Mouse (Mus musculus) forebrain, embryonic 16.5 days (tissue): ENCODE measurements around the gene Olfr283. TPM values are rescaled to one million over a fixed set of nuclear protein-coding genes. Genes with fewer than 3 reads are reported as not detected.
"Not testable (repeated sequence)": the region's sequence is repeated elsewhere in the genome, so short reads cannot be mapped to it uniquely, and the experiment has no call there.

Source experiments
- ATAC-seq: fragments of 200-750 bp; cut with Nextera tagmentation; 2 replicates; pipeline ENCODE4 v1.8.0; 2017; ENCODE audit warnings: mild to moderate bottlenecking, moderate library complexity
- H3K27ac ChIP-seq: fragments of 300-500 bp; sonication (generic); 2 replicates; pipeline ENCODE4 v1.5.1; 2014; ENCODE audit warnings: low read length, control low read depth
- H3K27me3 ChIP-seq: fragments of 300-500 bp; sonication (generic); replicated peaks from 2 replicates; pipeline ENCODE4 v1.6.1; 2014; ENCODE audit warnings: low read length; ENCODE audit not compliant: control insufficient read depth, insufficient read depth
- H3K36me3 ChIP-seq: fragments of 300-500 bp; sonication (generic); 2 replicates; pipeline ENCODE4 v1.6.1; 2014; ENCODE audit not compliant: control insufficient read depth, insufficient read depth
- H3K4me1 ChIP-seq: fragments of 300-500 bp; sonication (generic); replicated peaks from 2 replicates; pipeline ENCODE4 v1.6.1; 2014; ENCODE audit warnings: low read length; ENCODE audit not compliant: control insufficient read depth, insufficient read depth
- H3K4me2 ChIP-seq: fragments of 300-500 bp; sonication (generic); 2 replicates; pipeline ENCODE4 v1.6.1; 2014; ENCODE audit warnings: mild to moderate bottlenecking, low read length, control low read depth
- H3K4me3 ChIP-seq: fragments of 300-500 bp; sonication (generic); replicated peaks from 2 replicates; pipeline ENCODE4 v1.5.1; 2014; ENCODE audit warnings: mild to moderate bottlenecking, low read length, control low read depth
- H3K9ac ChIP-seq: fragments of 300-500 bp; sonication (generic); replicated peaks from 2 replicates; pipeline ENCODE4 v1.6.1; 2014; ENCODE audit warnings: low read depth, low read length, control low read depth
- H3K9me3 ChIP-seq: fragments of 300-500 bp; sonication (generic); 2 replicates; pipeline ENCODE4 v1.6.1; 2016; ENCODE audit warnings: low read length; ENCODE audit not compliant: control insufficient read depth
- WGBS: fragments of 180-500 bp; shearing (Covaris S2); extraction: QIAGEN DNeasy Blood & Tissue Kit; methylation state at CpG from one replicate; pipeline ENCODE4 v1.1.7; 2014; 5-methylcytosine and 5-hydroxymethylcytosine counted together
- polyA plus RNA-seq: library from polyadenylated mRNA; unstranded; fragments of >200 nt; fragmentation: Nextera tagmentation; extraction: Ambion mirVana; gene quantifications from 2 replicates; pipeline ENCODE4 v1.2.1, GENCODE M21; 2015

Gene Olfr283
- not detected in 2 replicates for polyA plus RNA-seq

- no peaks in the 10 kb centered on the region for H3K27me3 ChIP-seq
- H3K9me3 ChIP-seq = no peaks in the 10 kb centered on the region
- no peaks in the 10 kb centered on the region for H3K36me3 ChIP-seq
- no peak within 1 kb of the TSS for H3K4me3 ChIP-seq
- no peak within 1 kb of the TSS for H3K9ac ChIP-seq
- no peak within 1 kb of the TSS for H3K27ac ChIP-seq
- H3K4me2 ChIP-seq = no peak within 1 kb of the TSS
- 89% methylated on average over 6 of the region's 6 CpGs for WGBS
- no peak for ATAC-seq
- H3K4me1 ChIP-seq = no peaks in the 10 kb centered on the region
Measured at GRCm38 (mm10) chr15:98380846-98381245, at the start of gene Olfr283. TSS of gene Olfr283 (minus strand) at chr15:98380946.

- Histone ChIP-seq H3K9ac (no peak overlapping the region), H3K4me1 (no peaks in the 10 kb centered on the region), H3K4me3 (no peak overlapping the region), H3K4me2 (no peak overlapping the region), H3K27ac (no peak overlapping the region), H3K27me3 (no peaks in the 10 kb centered on the region), H3K36me3 (no peaks in the 10 kb centered on the region), H3K9me3 (no peaks in the 10 kb centered on the region)
- no peak for ATAC-seq
- WGBS = 87% methylated on average over 7 of the region's 7 CpGs
Measured at GRCm38 (mm10) chr15:98425188-98425587, 44.4 kb upstream of the Olfr283 start.

- no peaks in the 10 kb centered on the region for H3K4me1 ChIP-seq
- H3K9me3 ChIP-seq = no peaks in the 10 kb centered on the region
- 77% methylated on average over 6 of the region's 6 CpGs for WGBS
- ATAC-seq = no peak
- no peak overlapping the region for H3K9ac ChIP-seq
- no peak overlapping the region for H3K4me2 ChIP-seq
- no peak overlapping the region for H3K4me3 ChIP-seq
- H3K36me3 ChIP-seq = no peaks in the 10 kb centered on the region
- no peak overlapping the region for H3K27ac ChIP-seq
- no peaks in the 10 kb centered on the region for H3K27me3 ChIP-seq
Measured at GRCm38 (mm10) chr15:98424753-98425152, 44.0 kb upstream of the Olfr283 start.

- ATAC-seq = no peak
Measured at GRCm38 (mm10) chr15:98424326-98424725, 43.6 kb upstream of the Olfr283 start.

GRCm38 (mm10) chr15:98420897-98421296 is 40.2 kb upstream of the Olfr283 start:
- Histone ChIP-seq H3K9me3 (no peaks in the 10 kb centered on the region), H3K4me3 (no peak overlapping the region), H3K9ac (no peak overlapping the region), H3K4me1 (no peaks in the 10 kb centered on the region), H3K27me3 (no peaks in the 10 kb centered on the region), H3K36me3 (no peaks in the 10 kb centered on the region), H3K27ac (no peak overlapping the region), H3K4me2 (no peak overlapping the region)
- 83% methylated on average over 4 of the region's 4 CpGs for WGBS
- ATAC-seq = no peak

More at GRCm38 (mm10) chr15:98424326-98424725, 43.6 kb upstream of the Olfr283 start:
- Histone ChIP-seq H3K36me3 (no peaks in the 10 kb centered on the region), H3K27ac (no peak overlapping the region), H3K4me2 (no peak overlapping the region), H3K27me3 (no peaks in the 10 kb centered on the region), H3K9me3 (no peaks in the 10 kb centered on the region), H3K4me3 (no peak overlapping the region), H3K4me1 (no peaks in the 10 kb centered on the region), H3K9ac (no peak overlapping the region)
- 69% methylated on average over 14 of the region's 14 CpGs for WGBS

- Histone ChIP-seq H3K36me3 (no peaks in the 10 kb centered on the region), H3K27me3 (no peaks in the 10 kb centered on the region), H3K9me3 (no peaks in the 10 kb centered on the region), H3K4me1 (no peaks in the 10 kb centered on the region), H3K27ac (no peak overlapping the region), H3K4me2 (no peak overlapping the region), H3K4me3 (no peak overlapping the region), H3K9ac (no peak overlapping the region)
- 76% methylated on average over 7 of the region's 7 CpGs for WGBS
- no peak for ATAC-seq
Measured at GRCm38 (mm10) chr15:98418096-98418495, 37.4 kb upstream of the Olfr283 start.

GRCm38 (mm10) chr15:98417285-98417684 is 36.5 kb upstream of the Olfr283 start:
- WGBS = 9% methylated on average over 1 of the region's 3 CpGs
- H3K4me1 ChIP-seq, H3K4me2 ChIP-seq, H3K9ac ChIP-seq, H3K9me3 ChIP-seq, H3K27ac ChIP-seq, ATAC-seq, H3K36me3 ChIP-seq, H3K4me3 ChIP-seq, H3K27me3 ChIP-seq: not testable (repeated sequence)

- not testable (repeated sequence) for ATAC-seq, H3K4me1 ChIP-seq, H3K27ac ChIP-seq
Measured at GRCm38 (mm10) chr15:98416802-98417201, 36.1 kb upstream of the Olfr283 start.

GRCm38 (mm10) chr15:98415996-98416395 is 35.2 kb upstream of the Olfr283 start:
- ATAC-seq = no peak
- WGBS = 66% methylated on average over 4 of the region's 4 CpGs
- no peak overlapping the region for H3K27ac ChIP-seq
- no peaks in the 10 kb centered on the region for H3K36me3 ChIP-seq
- no peak overlapping the region for H3K9ac ChIP-seq
- no peaks in the 10 kb centered on the region for H3K9me3 ChIP-seq
- no peak overlapping the region for H3K4me3 ChIP-seq
- H3K4me2 ChIP-seq = no peak overlapping the region
- H3K27me3 ChIP-seq = no peaks in the 10 kb centered on the region
- no peaks in the 10 kb centered on the region for H3K4me1 ChIP-seq

More at GRCm38 (mm10) chr15:98416802-98417201, 36.1 kb upstream of the Olfr283 start:
- H3K27me3 ChIP-seq, H3K4me3 ChIP-seq, H3K9ac ChIP-seq, H3K9me3 ChIP-seq, H3K4me2 ChIP-seq, H3K36me3 ChIP-seq: not testable (repeated sequence)

- 90% methylated on average over 9 of the region's 9 CpGs for WGBS
- H3K9me3 ChIP-seq = peaks cover 4% of the 10 kb centered on the region; the same call in 1 of the 2 replicates
- no peak overlapping the region for H3K4me2 ChIP-seq
- no peaks in the 10 kb centered on the region for H3K27me3 ChIP-seq
- H3K36me3 ChIP-seq = no peaks in the 10 kb centered on the region
- no peak overlapping the region for H3K27ac ChIP-seq
- no peak for ATAC-seq
- no peaks in the 10 kb centered on the region for H3K4me1 ChIP-seq
- H3K4me3 ChIP-seq = no peak overlapping the region
- H3K9ac ChIP-seq = no peak overlapping the region
Measured at GRCm38 (mm10) chr15:98410249-98410648, 29.5 kb upstream of the Olfr283 start.
